Mouse (Mus musculus) hindbrain, embryonic 11.5 days (tissue): ENCODE results near the gene Reep6. TPM values are rescaled to one million over a fixed set of nuclear protein-coding genes. Genes with fewer than 3 reads are reported as not detected.

Source experiments
- ATAC-seq: fragments of 200-750 bp; cut with Nextera tagmentation; 2 replicates; pipeline ENCODE4 v1.8.0; 2017; ENCODE audit warnings: mild to moderate bottlenecking, moderate TSS enrichment, moderate library complexity; ENCODE audit not compliant: low FRiP score
- DNase-seq: peaks from one replicate; pipeline ENCODE4 v3.0.0-alpha.2; 2015; ENCODE audit warnings: low spot score
- H3K27ac ChIP-seq: fragments of 300-500 bp; sonication (generic); 2 replicates; pipeline ENCODE4 v1.5.1; 2014; ENCODE audit warnings: mild to moderate bottlenecking, low read depth, low read length
- H3K27me3 ChIP-seq: fragments of 300-500 bp; sonication (generic); 2 replicates; pipeline ENCODE4 v1.6.1; 2014; ENCODE audit warnings: mild to moderate bottlenecking, low read length, moderate library complexity, mixed read lengths; ENCODE audit not compliant: control insufficient read depth, insufficient read depth
- H3K36me3 ChIP-seq: fragments of 300-500 bp; sonication (generic); 2 replicates; pipeline ENCODE4 v1.6.1; 2014; ENCODE audit warnings: mild to moderate bottlenecking, low read length, moderate library complexity, mixed read lengths; ENCODE audit not compliant: control insufficient read depth, insufficient read depth
- H3K4me1 ChIP-seq: fragments of 300-500 bp; sonication (generic); replicated peaks from 2 replicates; pipeline ENCODE4 v1.6.1; 2014; ENCODE audit warnings: low read length, mixed read lengths; ENCODE audit not compliant: control insufficient read depth, insufficient read depth
- H3K4me2 ChIP-seq: fragments of 300-500 bp; sonication (generic); replicated peaks from 2 replicates; pipeline ENCODE4 v1.6.1; 2014; ENCODE audit warnings: mild to moderate bottlenecking, low read depth, low read length
- H3K4me3 ChIP-seq: fragments of 300-500 bp; sonication (generic); 2 replicates; pipeline ENCODE4 v1.5.1; 2014; ENCODE audit warnings: low read depth, low read length
- H3K9ac ChIP-seq: fragments of 300-500 bp; sonication (generic); 2 replicates; pipeline ENCODE4 v1.6.1; 2014; ENCODE audit warnings: low read depth, low read length
- H3K9me3 ChIP-seq: fragments of 300-500 bp; sonication (generic); 2 replicates; pipeline ENCODE4 v1.6.1; 2016; ENCODE audit warnings: low read length; ENCODE audit not compliant: control insufficient read depth
- WGBS: fragments of 180-500 bp; shearing (Covaris S2); extraction: QIAGEN DNeasy Blood & Tissue Kit; methylation state at CpG from one replicate; pipeline ENCODE4 v1.1.7; 2014; 5-methylcytosine and 5-hydroxymethylcytosine counted together
- polyA plus RNA-seq: library from polyadenylated mRNA; unstranded; fragments of >200 nt; fragmentation: Nextera tagmentation; extraction: Ambion mirVana; gene quantifications from 2 replicates; pipeline ENCODE4 v1.2.1, GENCODE M21; 2014

Reep6 gene
- 3.7 and 3.8 TPM in 2 replicates for polyA plus RNA-seq

GRCm38 (mm10) chr10:80329273-80330081, at the start of gene Reep6, which contains the start of gene Pcsk4:
Gene Reep6, plus strand, starts transcription at chr10:80329953.
Gene Pcsk4, minus strand, starts transcription at chr10:80329498.
- H3K4me1 ChIP-seq: 0 out of 2 replicates have a peak, but pooled peaks cover 5% of the 10 kb centered on the region
- DNase-seq (peak; percentile 98), ATAC-seq (peak; percentile 96)
- WGBS: 4% methylated on average over 33 of the region's 36 CpGs
- peak within 1 kb of the TSS; percentile 46 for H3K4me3 ChIP-seq
- peak within 1 kb of the TSS; percentile 49; the same call in 1 of the 2 replicates for H3K9ac ChIP-seq
- H3K27me3 ChIP-seq: peaks cover 7% of the 10 kb centered on the region
- H3K36me3 ChIP-seq: no peaks in the 10 kb centered on the region
- H3K27ac ChIP-seq: peak within 1 kb of the TSS; percentile 17; the same call in 1 of the 2 replicates
- peak within 1 kb of the TSS; percentile 85 for H3K4me2 ChIP-seq
- no peaks in the 10 kb centered on the region for H3K9me3 ChIP-seq

- H3K9ac ChIP-seq: no peak overlapping the region
- H3K4me3 ChIP-seq: no peak overlapping the region
- 84% methylated on average over 7 of the region's 7 CpGs for WGBS
- H3K9me3 ChIP-seq: no peaks in the 10 kb centered on the region
- peak overlapping the region; percentile 51; the same call in 1 of the 2 replicates for H3K27ac ChIP-seq
- H3K36me3 ChIP-seq: peaks cover 21% of the 10 kb centered on the region
- no peak overlapping the region for H3K4me2 ChIP-seq
- H3K4me1 ChIP-seq: no peaks in the 10 kb centered on the region
- ATAC-seq (no peak), DNase-seq (no peak)
- H3K27me3 ChIP-seq: no peaks in the 10 kb centered on the region
These were observed 48.4 kb upstream of the Reep6 start for GRCm38 (mm10) chr10:80281304-80281703.

- 77% methylated on average over 8 of the region's 8 CpGs for WGBS
These were observed 47.8 kb upstream of the Reep6 start for GRCm38 (mm10) chr10:80281921-80282371.

GRCm38 (mm10) chr10:80282481-80283441, 47.0 kb upstream of the Reep6 start:
- H3K9ac ChIP-seq: no peak overlapping the region
- 94% methylated on average over 20 of the region's 20 CpGs for WGBS
- peaks cover 26% of the 10 kb centered on the region for H3K36me3 ChIP-seq

More at GRCm38 (mm10) chr10:80281921-80282371, 47.8 kb upstream of the Reep6 start:
- Histone ChIP-seq H3K4me3 (no peak overlapping the region), H3K4me2 (no peak overlapping the region), H3K9me3 (no peaks in the 10 kb centered on the region), H3K27ac (peak overlapping the region; percentile 51; the same call in 1 of the 2 replicates), H3K36me3 (peaks cover 25% of the 10 kb centered on the region), H3K9ac (no peak overlapping the region), H3K27me3 (no peaks in the 10 kb centered on the region), H3K4me1 (no peaks in the 10 kb centered on the region)
- DNase-seq: no peak
- peak; percentile 28; the same call in 1 of the 2 replicates for ATAC-seq

GRCm38 (mm10) chr10:80285222-80286070, 44.3 kb upstream of the Reep6 start:
- Histone ChIP-seq H3K9ac (no peak overlapping the region), H3K9me3 (no peaks in the 10 kb centered on the region), H3K27ac (no peak overlapping the region), H3K36me3 (peaks cover 12% of the 10 kb centered on the region), H3K27me3 (no peaks in the 10 kb centered on the region), H3K4me1 (no peaks in the 10 kb centered on the region), H3K4me3 (no peak overlapping the region), H3K4me2 (no peak overlapping the region)
- no peak for ATAC-seq
- 75% methylated on average over 9 of the region's 15 CpGs for WGBS
- no peak for DNase-seq

More at GRCm38 (mm10) chr10:80282481-80283441, 47.0 kb upstream of the Reep6 start:
- Histone ChIP-seq H3K27me3 (no peaks in the 10 kb centered on the region), H3K9me3 (no peaks in the 10 kb centered on the region), H3K4me1 (no peaks in the 10 kb centered on the region), H3K4me2 (no peak overlapping the region), H3K4me3 (no peak overlapping the region), H3K27ac (no peak overlapping the region)
- DNase-seq (no peak), ATAC-seq (no peak)

- H3K27me3 ChIP-seq: no peaks in the 10 kb centered on the region
- H3K9ac ChIP-seq: no peak overlapping the region; the same call in 1 of the 2 replicates
- 95% methylated on average over 12 of the region's 12 CpGs for WGBS
- H3K36me3 ChIP-seq: peaks cover 12% of the 10 kb centered on the region
- H3K9me3 ChIP-seq: no peaks in the 10 kb centered on the region
- DNase-seq (no peak), ATAC-seq (no peak)
- H3K4me1 ChIP-seq: no peaks in the 10 kb centered on the region; the same call in 1 of the 2 replicates
- no peak overlapping the region for H3K4me3 ChIP-seq
- no peak overlapping the region for H3K27ac ChIP-seq
- H3K4me2 ChIP-seq: no peak overlapping the region
These were observed 41.7 kb upstream of the Reep6 start for GRCm38 (mm10) chr10:80288097-80288496.

- H3K9ac ChIP-seq: no peak overlapping the region
- H3K4me2 ChIP-seq: no peak overlapping the region
- no peak overlapping the region for H3K27ac ChIP-seq
- H3K4me3 ChIP-seq: no peak overlapping the region
- H3K9me3 ChIP-seq: no peaks in the 10 kb centered on the region
- peaks cover 4% of the 10 kb centered on the region; the same call in 1 of the 2 replicates for H3K4me1 ChIP-seq
- DNase-seq: no peak
- WGBS: 75% methylated on average over 8 of the region's 8 CpGs
- H3K36me3 ChIP-seq: peaks cover 9% of the 10 kb centered on the region; the same call in 1 of the 2 replicates
- ATAC-seq: no peak
- H3K27me3 ChIP-seq: no peaks in the 10 kb centered on the region
These were observed 41.1 kb upstream of the Reep6 start for GRCm38 (mm10) chr10:80288657-80289056.
